Mouse (Mus musculus) lung, postnatal 14 days (tissue): ENCODE measurements around the gene Ocel1.
"Not testable (repeated sequence)": the region's sequence is repeated elsewhere in the genome, so short reads cannot be mapped to it uniquely, and the experiment has no call there.

Experiments used
- DNase-seq: peaks from one replicate; pipeline ENCODE4 v3.0.0; 2021

Ocel1 gene

GRCm38 (mm10) chr8:71371236-71371848 lies at the start of gene Ocel1:
Gene Ocel1, plus strand, starts transcription at chr8:71371298.
- DNase-seq, result peak; percentile 98

GRCm38 (mm10) chr8:71322939-71323338 lies 48.2 kb upstream of the Ocel1 start:
- no peak for DNase-seq

- peak; percentile 38 for DNase-seq
Measured at GRCm38 (mm10) chr8:71324848-71325247, 46.2 kb upstream of the Ocel1 start.

- DNase-seq, result not testable (repeated sequence)
Measured at GRCm38 (mm10) chr8:71337834-71338233, 33.3 kb upstream of the Ocel1 start.

- peak; percentile 55 for DNase-seq
Measured at GRCm38 (mm10) chr8:71340625-71341024, 30.5 kb upstream of the Ocel1 start.

- no peak for DNase-seq
Measured at GRCm38 (mm10) chr8:71346581-71346980, 24.5 kb upstream of the Ocel1 start.

- no peak for DNase-seq
Measured at GRCm38 (mm10) chr8:71351117-71351516, 20.0 kb upstream of the Ocel1 start.

- DNase-seq, result no peak
Measured at GRCm38 (mm10) chr8:71351520-71351919, 19.6 kb upstream of the Ocel1 start.

- no peak for DNase-seq
Measured at GRCm38 (mm10) chr8:71358026-71358425, 13.1 kb upstream of the Ocel1 start.

- peak; percentile 92 for DNase-seq
Measured at GRCm38 (mm10) chr8:71366771-71367528, 4.1 kb upstream of the Ocel1 start, which contains the start of gene Use1. Gene Use1, plus strand, starts transcription at chr8:71366848.

- no peak for DNase-seq
Measured at GRCm38 (mm10) chr8:71367529-71368176, 3.4 kb upstream of the Ocel1 start.

GRCm38 (mm10) chr8:71368366-71368765 lies 2.7 kb upstream of the Ocel1 start:
- DNase-seq, result no peak

- no peak for DNase-seq
Measured at GRCm38 (mm10) chr8:71369040-71369718, 1.9 kb upstream of the Ocel1 start.

GRCm38 (mm10) chr8:71370711-71371235 lies 325 bp upstream of the Ocel1 start:
- DNase-seq, result no peak

- DNase-seq, result no peak
Measured at GRCm38 (mm10) chr8:71372427-71372826, 1.3 kb downstream of the Ocel1 start.

GRCm38 (mm10) chr8:71373000-71373399 lies 1.9 kb downstream of the Ocel1 start:
- DNase-seq, result no peak

GRCm38 (mm10) chr8:71374616-71375206 lies 3.6 kb downstream of the Ocel1 start:
- DNase-seq, result no peak

GRCm38 (mm10) chr8:71375581-71376422 lies 4.7 kb downstream of the Ocel1 start:
- peak; percentile 64 for DNase-seq

- DNase-seq, result no peak
Measured at GRCm38 (mm10) chr8:71376423-71377030, 5.4 kb downstream of the Ocel1 start.

- DNase-seq, result no peak
Measured at GRCm38 (mm10) chr8:71379008-71379407, 7.9 kb downstream of the Ocel1 start.

- DNase-seq, result no peak
Measured at GRCm38 (mm10) chr8:71379512-71380075, 8.5 kb downstream of the Ocel1 start.
